In genomic region chr8:104640241-104640640, GRCm38 (mm10) we compare ENCODE assay signal across 7 mouse cellular contexts. TPM values are rescaled to one million over a fixed set of nuclear protein-coding genes. Genes with fewer than 3 reads are reported as not detected.
A peak's percentile ranks its signal among the peaks of the same experiment; 100 is the strongest.
DNase-seq lines count a peak whose midpoint lies in the region; ATAC-seq and TF ChIP-seq lines count a peak whose summit lies in the region.

No protein-coding gene starts in this region.

- H3K9ac ChIP-seq in forebrain, postnatal 0 days: no peak overlapping the region
- peak overlapping the region; percentile 80; the same call in 1 of the 2 replicates for H3K9ac ChIP-seq in liver, embryonic 14.5 days (replicated peaks)

- H3K9me3 ChIP-seq in forebrain, postnatal 0 days (ENCODE audit: low read length): no peaks in the 10 kb centered on the region
- no peaks in the 10 kb centered on the region for H3K9me3 ChIP-seq in liver, embryonic 14.5 days (ENCODE audit: control insufficient read depth, low read length)

- no peak for TF ChIP-seq EP300 in liver, embryonic 14.5 days (IDR thresholded peaks at IDR 0.05; ENCODE audit: low read depth)

- DNase-seq in spleen, adult 2 months (ENCODE audit: low read depth in 1 of 2, low spot score in 2 of 2): no peak
- no peak for DNase-seq in spleen, adult 12 weeks (ENCODE audit: low spot score)
- DNase-seq in forebrain, postnatal 0 days: no peak
- no peak for DNase-seq in liver, embryonic 14.5 days (ENCODE audit: low read depth in 3 of 3, low spot score in 3 of 3)
- DNase-seq in testis, postnatal 14 days (ENCODE audit: low spot score): peak; percentile 1
- no peak for DNase-seq in left cerebral cortex, postnatal 25 days (ENCODE audit: low spot score in 2 of 2)
- no peak for DNase-seq in left cerebral cortex, adult 8-10 months (ENCODE audit: low spot score in 2 of 2)

- TF ChIP-seq CTCF in spleen, adult 2 months (IDR thresholded peaks at IDR 0.05; ENCODE audit: extremely low read depth, insufficient read depth, insufficient read length, insufficient replicate concordance): no peak
- no peak for TF ChIP-seq CTCF in forebrain, postnatal 0 days (IDR thresholded peaks at IDR 0.05; ENCODE audit: low read depth)
- TF ChIP-seq CTCF in liver, embryonic 14.5 days (IDR thresholded peaks at IDR 0.05; ENCODE audit: low read depth): no peak

- H3K4me2 ChIP-seq in forebrain, postnatal 0 days (ENCODE audit: low read depth): peak overlapping the region; percentile 84
- H3K4me2 ChIP-seq in liver, embryonic 14.5 days (ENCODE audit: low read depth): peak overlapping the region; percentile 96

- WGBS in spleen, adult 2 months: 87% methylated on average over 7 of the region's 7 CpGs
- WGBS in forebrain, postnatal 0 days: 88% methylated on average over 7 of the region's 7 CpGs
- 59% methylated on average over 7 of the region's 7 CpGs for WGBS in liver, embryonic 14.5 days (ENCODE audit: insufficient replicate concordance)

- intact Hi-C loops in left cerebral cortex, postnatal 25 days (cut with DNase I): loop anchor here (2.0 to 5.0 kb wide), 2 partner anchors 37 to 582 kb away; no protein-coding TSS in a partner anchor

- peaks cover 4% of the 10 kb centered on the region for H3K36me3 ChIP-seq in spleen, adult 2 months (ENCODE audit: control insufficient read depth, insufficient read depth, low read length)
- peaks cover 25% of the 10 kb centered on the region for H3K36me3 ChIP-seq in forebrain, postnatal 0 days (ENCODE audit: insufficient read depth)
- peaks cover 10% of the 10 kb centered on the region for H3K36me3 ChIP-seq in liver, embryonic 14.5 days (replicated peaks; ENCODE audit: control insufficient read depth, insufficient read depth, low read depth)

- H3K4me3 ChIP-seq in spleen, adult 2 months (ENCODE audit: extremely low read depth, insufficient read depth, insufficient read length): peak overlapping the region; percentile 81; the same call in 1 of the 2 replicates
- no peak overlapping the region; the same call in 1 of the 2 replicates for H3K4me3 ChIP-seq in forebrain, postnatal 0 days (ENCODE audit: low read depth, low read length)
- peak overlapping the region; percentile 85 to 91 for H3K4me3 ChIP-seq in liver, embryonic 14.5 days (ENCODE audit: insufficient read depth in 1 of 2, low read depth in 2 of 2, low read length in 2 of 2)

- TF ChIP-seq POLR2A in spleen, adult 2 months (IDR thresholded peaks at IDR 0.05; ENCODE audit: low read depth, low read length): no peak

- no peak for ATAC-seq in forebrain, postnatal 0 days
- ATAC-seq in liver, embryonic 14.5 days (ENCODE audit: insufficient read depth): no peak

- no peaks in the 10 kb centered on the region for H3K27me3 ChIP-seq in spleen, adult 2 months (ENCODE audit: control insufficient read depth, insufficient read depth, low read length)
- no peaks in the 10 kb centered on the region for H3K27me3 ChIP-seq in forebrain, postnatal 0 days (ENCODE audit: insufficient read depth, low read length)
- H3K27me3 ChIP-seq in liver, embryonic 14.5 days (ENCODE audit: control insufficient read depth, insufficient read depth, low read length): no peaks in the 10 kb centered on the region

- peaks cover 5% of the 10 kb centered on the region; the same call in 1 of the 2 replicates for H3K4me1 ChIP-seq in spleen, adult 2 months (ENCODE audit: control insufficient read depth, insufficient read depth, insufficient read length)
- H3K4me1 ChIP-seq in forebrain, postnatal 0 days (ENCODE audit: insufficient read depth): peaks cover 14% of the 10 kb centered on the region
- H3K4me1 ChIP-seq in liver, embryonic 14.5 days (replicated peaks; ENCODE audit: control insufficient read depth in 2 of 2, insufficient read depth in 2 of 2, low read length in 1 of 2): peaks cover 10 to 16% of the 10 kb centered on the region in 2 experiments

- H3K27ac ChIP-seq in spleen, adult 2 months (ENCODE audit: insufficient read depth, low read length): no peak overlapping the region
- H3K27ac ChIP-seq in forebrain, postnatal 0 days (ENCODE audit: low read depth, low read length): no peak overlapping the region
- no peak overlapping the region for H3K27ac ChIP-seq in liver, embryonic 14.5 days

RNA-seq across cellular contexts. Expression of gene Ciao2b, which starts 1.5 kb away (rescaled TPM):
- polyA plus RNA-seq in spleen, adult 2 months (2012; rRNA removed): 35.7 and 37.5 TPM in 2 replicates
- total RNA-seq in forebrain, postnatal 0 days (2014; rRNA removed): 54.9 and 61.9 TPM in 2 replicates
- polyA plus RNA-seq in forebrain, postnatal 0 days (2015; fragmentation: Nextera tagmentation; extraction: Ambion mirVana): 108 and 110 TPM in 2 replicates
- 33.2 and 38.5 TPM in 2 replicates for polyA plus RNA-seq in liver, embryonic 14.5 days (2012; rRNA removed)
- polyA plus RNA-seq in liver, embryonic 14.5 days (2014; fragmentation: Nextera tagmentation; extraction: Ambion mirVana): 49.6 and 50.3 TPM in 2 replicates
- total RNA-seq in left cerebral cortex, postnatal 25 days (2021): 10 to 100 TPM; 33.1 to 33.5 TPM
- 10 to 100 TPM; 28.4 to 34.8 (median 31.5) TPM for total RNA-seq in left cerebral cortex, adult 8-10 months (2022)

RNA-seq across cellular contexts. Expression of gene Rrad, which starts 9.1 kb away (rescaled TPM):
- 13.1 and 17.2 TPM in 2 replicates for polyA plus RNA-seq in spleen, adult 2 months (2012; rRNA removed)
- total RNA-seq in forebrain, postnatal 0 days (2014; rRNA removed): 5.2 and 5.3 TPM in 2 replicates
- polyA plus RNA-seq in forebrain, postnatal 0 days (2015; fragmentation: Nextera tagmentation; extraction: Ambion mirVana): 2.2 and 2.9 TPM in 2 replicates
- 0.21 and 0.25 TPM in 2 replicates for polyA plus RNA-seq in liver, embryonic 14.5 days (2012; rRNA removed)
- polyA plus RNA-seq in liver, embryonic 14.5 days (2014; fragmentation: Nextera tagmentation; extraction: Ambion mirVana): 0.10 and 0.54 TPM in 2 replicates
- 1 to 10 TPM; 3.4 to 3.9 TPM for total RNA-seq in left cerebral cortex, postnatal 25 days (2021)
- 1 to 10 TPM; 2.0 to 3.3 (median 2.5) TPM for total RNA-seq in left cerebral cortex, adult 8-10 months (2022)

RNA-seq across cellular contexts. Expression of gene Cdh16, which starts 16.0 kb away (rescaled TPM):
- 0.29 TPM in 1 of 2 replicates, not detected in the other for polyA plus RNA-seq in spleen, adult 2 months (2012; rRNA removed)
- not detected in 2 replicates for total RNA-seq in forebrain, postnatal 0 days (2014; rRNA removed)
- polyA plus RNA-seq in forebrain, postnatal 0 days (2015; fragmentation: Nextera tagmentation; extraction: Ambion mirVana): not detected in 2 replicates
- 0.01 and 0.02 TPM in 2 replicates for polyA plus RNA-seq in liver, embryonic 14.5 days (2012; rRNA removed)
- polyA plus RNA-seq in liver, embryonic 14.5 days (2014; fragmentation: Nextera tagmentation; extraction: Ambion mirVana): not detected in 2 replicates
- not detected for total RNA-seq in left cerebral cortex, postnatal 25 days (2021)
- total RNA-seq in left cerebral cortex, adult 8-10 months (2022): not detected

RNA-seq across cellular contexts. Expression of gene Pdp2, which starts 49.0 kb away (rescaled TPM):
- 2.4 and 2.9 TPM in 2 replicates for polyA plus RNA-seq in spleen, adult 2 months (2012; rRNA removed)
- total RNA-seq in forebrain, postnatal 0 days (2014; rRNA removed): 11.8 and 13.2 TPM in 2 replicates
- 8.8 and 14.6 TPM in 2 replicates for polyA plus RNA-seq in forebrain, postnatal 0 days (2015; fragmentation: Nextera tagmentation; extraction: Ambion mirVana)
- polyA plus RNA-seq in liver, embryonic 14.5 days (2012; rRNA removed): 1.4 and 1.5 TPM in 2 replicates
- 2.4 and 2.6 TPM in 2 replicates for polyA plus RNA-seq in liver, embryonic 14.5 days (2014; fragmentation: Nextera tagmentation; extraction: Ambion mirVana)
- total RNA-seq in left cerebral cortex, postnatal 25 days (2021): 1 to 10 TPM; 7.6 to 8.4 TPM
- 10 to 100 TPM in 3 of 4 experiments, 1 to 10 TPM in 1; 9.0 to 11.6 (median 10.4) TPM for total RNA-seq in left cerebral cortex, adult 8-10 months (2022)
